Mouse (Mus musculus) lung, postnatal 10 days (tissue): ENCODE data around the gene Nr0b2.
"Not testable (repeated sequence)": the region's sequence is repeated elsewhere in the genome, so short reads cannot be mapped to it uniquely, and the experiment has no call there.

Source experiments
- DNase-seq: peaks from one replicate; pipeline ENCODE4 v3.0.0; 2021

Gene Nr0b2

GRCm38 (mm10) chr4:133552768-133553447 lies at the start of gene Nr0b2:
TSS of gene Nr0b2 (plus strand) at chr4:133553376.
- DNase-seq: no peak

- DNase-seq: no peak
Observed at GRCm38 (mm10) chr4:133504300-133504699, 48.9 kb upstream of the Nr0b2 start.

- DNase-seq: no peak
Observed at GRCm38 (mm10) chr4:133504755-133505485, 48.3 kb upstream of the Nr0b2 start.

GRCm38 (mm10) chr4:133506573-133506972 lies 46.6 kb upstream of the Nr0b2 start:
- DNase-seq: no peak

GRCm38 (mm10) chr4:133508990-133509389 lies 44.2 kb upstream of the Nr0b2 start:
- no peak for DNase-seq

GRCm38 (mm10) chr4:133511050-133511449 lies 42.1 kb upstream of the Nr0b2 start:
- no peak for DNase-seq

- not testable (repeated sequence) for DNase-seq
Observed at GRCm38 (mm10) chr4:133512511-133512910, 40.7 kb upstream of the Nr0b2 start.

GRCm38 (mm10) chr4:133512972-133513371 lies 40.2 kb upstream of the Nr0b2 start:
- DNase-seq: peak; percentile 80

- DNase-seq: peak; percentile 73
Observed at GRCm38 (mm10) chr4:133518601-133519368, 34.4 kb upstream of the Nr0b2 start, which contains the start of gene Kdf1. TSS of gene Kdf1 (plus strand) at chr4:133518963.

- DNase-seq: no peak
Observed at GRCm38 (mm10) chr4:133519369-133519665, 33.9 kb upstream of the Nr0b2 start.

- no peak for DNase-seq
Observed at GRCm38 (mm10) chr4:133521502-133521901, 31.7 kb upstream of the Nr0b2 start.

GRCm38 (mm10) chr4:133527788-133528187 lies 25.4 kb upstream of the Nr0b2 start:
- DNase-seq: no peak

- DNase-seq: no peak
Observed at GRCm38 (mm10) chr4:133532777-133533176, 20.4 kb upstream of the Nr0b2 start.

- no peak for DNase-seq
Observed at GRCm38 (mm10) chr4:133536081-133536480, 17.1 kb upstream of the Nr0b2 start.

GRCm38 (mm10) chr4:133536652-133537051 lies 16.5 kb upstream of the Nr0b2 start:
- DNase-seq: no peak

GRCm38 (mm10) chr4:133545272-133546231 lies 7.6 kb upstream of the Nr0b2 start, which contains the start of gene Nudc:
TSS of gene Nudc (minus strand) at chr4:133545996.
- peak; percentile 98 for DNase-seq

- DNase-seq: no peak
Observed at GRCm38 (mm10) chr4:133552029-133552428, 1.1 kb upstream of the Nr0b2 start.

- no peak for DNase-seq
Observed at GRCm38 (mm10) chr4:133553448-133554330, 513 bp downstream of the Nr0b2 start.

GRCm38 (mm10) chr4:133557041-133557717 lies 4.0 kb downstream of the Nr0b2 start:
- no peak for DNase-seq

GRCm38 (mm10) chr4:133559846-133560245 lies 6.7 kb downstream of the Nr0b2 start:
- no peak for DNase-seq

- DNase-seq: no peak
Observed at GRCm38 (mm10) chr4:133561622-133562021, 8.4 kb downstream of the Nr0b2 start.
